Mouse (Mus musculus) stomach, embryonic 15.5 days (tissue): Measurements from ENCODE around the gene Hint1. TPM values are rescaled to one million over a fixed set of nuclear protein-coding genes. Genes with fewer than 3 reads are reported as not detected.

Experiments
- ATAC-seq: fragments of 200-750 bp; cut with Nextera tagmentation; 2 replicates; pipeline ENCODE4 v1.8.0; 2017; ENCODE audit warnings: low read depth, moderate number of reproducible peaks, moderate TSS enrichment; ENCODE audit not compliant: insufficient read depth, low FRiP score
- H3K27ac ChIP-seq: fragments of 300-500 bp; sonication (generic); 2 replicates; pipeline ENCODE4 v1.5.1; 2015; ENCODE audit warnings: mild to moderate bottlenecking, inconsistent platforms
- H3K27me3 ChIP-seq: fragments of 300-500 bp; sonication (generic); replicated peaks from 2 replicates; pipeline ENCODE4 v1.6.1; 2015; ENCODE audit warnings: inconsistent platforms
- H3K36me3 ChIP-seq: fragments of 300-500 bp; sonication (generic); 2 replicates; pipeline ENCODE4 v1.6.1; 2015; ENCODE audit warnings: inconsistent platforms
- H3K4me1 ChIP-seq: fragments of 300-500 bp; sonication (generic); 2 replicates; pipeline ENCODE4 v1.6.1; 2015; ENCODE audit warnings: inconsistent platforms
- H3K4me2 ChIP-seq: fragments of 300-500 bp; sonication (generic); 2 replicates; pipeline ENCODE4 v1.6.1; 2015; ENCODE audit warnings: mild to moderate bottlenecking, inconsistent platforms
- H3K4me3 ChIP-seq: fragments of 300-500 bp; sonication (generic); replicated peaks from 2 replicates; pipeline ENCODE4 v1.5.1; 2015; ENCODE audit warnings: inconsistent platforms
- H3K9ac ChIP-seq: fragments of 300-500 bp; sonication (generic); 2 replicates; pipeline ENCODE4 v1.6.1; 2015; ENCODE audit warnings: inconsistent platforms
- H3K9me3 ChIP-seq: fragments of 300-500 bp; sonication (generic); 2 replicates; pipeline ENCODE4 v1.6.1; 2016; ENCODE audit warnings: inconsistent platforms
- WGBS: fragments of 180-500 bp; shearing (Covaris S2); methylation state at CpG from one replicate; pipeline ENCODE4 v1.1.7; 2015; 5-methylcytosine and 5-hydroxymethylcytosine counted together
- polyA plus RNA-seq: library from polyadenylated mRNA; unstranded; fragments of >200 nt; fragmentation: Nextera tagmentation; extraction: Ambion mirVana; gene quantifications from 2 replicates; pipeline ENCODE4 v1.2.1, GENCODE M21; 2015

Hint1 gene
- 602 and 675 TPM in 2 replicates for polyA plus RNA-seq

- Histone ChIP-seq H3K4me1 (peaks cover 14% of the 10 kb centered on the region), H3K27me3 (no peaks in the 10 kb centered on the region), H3K36me3 (peaks cover 20% of the 10 kb centered on the region), H3K4me2 (peak within 1 kb of the TSS; percentile 52), H3K27ac (peak within 1 kb of the TSS; percentile 92), H3K9me3 (no peaks in the 10 kb centered on the region), H3K4me3 (peak within 1 kb of the TSS; percentile 85), H3K9ac (peak within 1 kb of the TSS; percentile 93)
- under 1% methylated on average over 98 of the region's 107 CpGs for WGBS
- peak; percentile 84 for ATAC-seq
Observed at GRCm38 (mm10) chr11:54866119-54867048, at the start of gene Hint1. Gene Hint1, plus strand, starts transcription at chr11:54866383.

- Histone ChIP-seq H3K27me3 (no peaks in the 10 kb centered on the region), H3K9me3 (no peaks in the 10 kb centered on the region), H3K27ac (no peak overlapping the region), H3K4me1 (no peaks in the 10 kb centered on the region), H3K4me3 (no peak overlapping the region), H3K4me2 (no peak overlapping the region), H3K9ac (no peak overlapping the region), H3K36me3 (no peaks in the 10 kb centered on the region)
- WGBS, result 52% methylated on average over 4 of the region's 4 CpGs
- no peak for ATAC-seq
Observed at GRCm38 (mm10) chr11:54817449-54817848, 48.7 kb upstream of the Hint1 start.

- Histone ChIP-seq H3K27ac (no peak overlapping the region), H3K4me3 (no peak overlapping the region), H3K9ac (no peak overlapping the region), H3K27me3 (no peaks in the 10 kb centered on the region), H3K4me2 (no peak overlapping the region), H3K36me3 (no peaks in the 10 kb centered on the region), H3K9me3 (no peaks in the 10 kb centered on the region), H3K4me1 (no peaks in the 10 kb centered on the region)
- WGBS, result 59% methylated on average over 7 of the region's 7 CpGs
- no peak for ATAC-seq
Observed at GRCm38 (mm10) chr11:54819489-54819888, 46.7 kb upstream of the Hint1 start.

GRCm38 (mm10) chr11:54823467-54823866 is 42.7 kb upstream of the Hint1 start:
- Histone ChIP-seq H3K4me3 (no peak overlapping the region), H3K4me1 (no peaks in the 10 kb centered on the region), H3K4me2 (no peak overlapping the region), H3K36me3 (no peaks in the 10 kb centered on the region), H3K9me3 (no peaks in the 10 kb centered on the region), H3K27me3 (no peaks in the 10 kb centered on the region), H3K9ac (no peak overlapping the region), H3K27ac (no peak overlapping the region)
- WGBS, result 65% methylated on average over 4 of the region's 4 CpGs
- ATAC-seq, result no peak

GRCm38 (mm10) chr11:54825774-54826173 is 40.4 kb upstream of the Hint1 start:
- Histone ChIP-seq H3K27me3 (no peaks in the 10 kb centered on the region), H3K9ac (no peak overlapping the region), H3K4me3 (no peak overlapping the region), H3K27ac (no peak overlapping the region), H3K9me3 (no peaks in the 10 kb centered on the region), H3K4me2 (no peak overlapping the region), H3K36me3 (no peaks in the 10 kb centered on the region), H3K4me1 (no peaks in the 10 kb centered on the region)
- no peak for ATAC-seq
- WGBS, result 74% methylated on average over 4 of the region's 4 CpGs

GRCm38 (mm10) chr11:54826819-54827218 is 39.4 kb upstream of the Hint1 start:
- H3K9me3 ChIP-seq, result no peaks in the 10 kb centered on the region
- no peak overlapping the region for H3K4me3 ChIP-seq
- H3K27me3 ChIP-seq, result no peaks in the 10 kb centered on the region
- 88% methylated on average over 8 of the region's 8 CpGs for WGBS
- no peak overlapping the region for H3K4me2 ChIP-seq
- H3K27ac ChIP-seq, result no peak overlapping the region
- no peaks in the 10 kb centered on the region for H3K4me1 ChIP-seq
- no peak overlapping the region for H3K9ac ChIP-seq
- no peak for ATAC-seq
- H3K36me3 ChIP-seq, result no peaks in the 10 kb centered on the region

GRCm38 (mm10) chr11:54833833-54834232 is 32.4 kb upstream of the Hint1 start:
- Histone ChIP-seq H3K36me3 (no peaks in the 10 kb centered on the region), H3K4me3 (no peak overlapping the region), H3K9ac (no peak overlapping the region), H3K9me3 (no peaks in the 10 kb centered on the region), H3K4me2 (no peak overlapping the region), H3K27ac (no peak overlapping the region), H3K27me3 (no peaks in the 10 kb centered on the region), H3K4me1 (no peaks in the 10 kb centered on the region)
- 90% methylated on average over 4 of the region's 4 CpGs for WGBS
- no peak for ATAC-seq

- Histone ChIP-seq H3K36me3 (no peaks in the 10 kb centered on the region), H3K4me2 (no peak overlapping the region), H3K4me3 (no peak overlapping the region), H3K4me1 (no peaks in the 10 kb centered on the region), H3K27ac (no peak overlapping the region), H3K27me3 (no peaks in the 10 kb centered on the region), H3K9me3 (no peaks in the 10 kb centered on the region), H3K9ac (no peak overlapping the region)
- 53% methylated on average over 2 of the region's 2 CpGs for WGBS
- no peak for ATAC-seq
Observed at GRCm38 (mm10) chr11:54834596-54834995, 31.6 kb upstream of the Hint1 start.

GRCm38 (mm10) chr11:54836106-54836505 is 30.1 kb upstream of the Hint1 start:
- no peaks in the 10 kb centered on the region for H3K9me3 ChIP-seq
- H3K4me1 ChIP-seq, result no peaks in the 10 kb centered on the region
- H3K27me3 ChIP-seq, result no peaks in the 10 kb centered on the region
- no peak overlapping the region for H3K27ac ChIP-seq
- ATAC-seq, result no peak
- WGBS, result 74% methylated on average over 9 of the region's 9 CpGs
- H3K4me2 ChIP-seq, result no peak overlapping the region
- H3K4me3 ChIP-seq, result no peak overlapping the region
- H3K9ac ChIP-seq, result no peak overlapping the region
- no peaks in the 10 kb centered on the region for H3K36me3 ChIP-seq

GRCm38 (mm10) chr11:54839696-54840095 is 26.5 kb upstream of the Hint1 start:
- Histone ChIP-seq H3K9ac (no peak overlapping the region), H3K4me1 (no peaks in the 10 kb centered on the region), H3K27ac (no peak overlapping the region), H3K9me3 (no peaks in the 10 kb centered on the region), H3K36me3 (no peaks in the 10 kb centered on the region), H3K27me3 (no peaks in the 10 kb centered on the region), H3K4me2 (no peak overlapping the region), H3K4me3 (no peak overlapping the region)
- 92% methylated on average over 4 of the region's 4 CpGs for WGBS
- no peak for ATAC-seq

- no peak overlapping the region for H3K9ac ChIP-seq
- no peaks in the 10 kb centered on the region for H3K36me3 ChIP-seq
- WGBS, result 81% methylated on average over 11 of the region's 11 CpGs
- no peak overlapping the region for H3K4me3 ChIP-seq
- no peaks in the 10 kb centered on the region; the same call in 1 of the 2 replicates for H3K4me1 ChIP-seq
- no peaks in the 10 kb centered on the region for H3K27me3 ChIP-seq
- H3K9me3 ChIP-seq, result no peaks in the 10 kb centered on the region
- H3K4me2 ChIP-seq, result no peak overlapping the region
- H3K27ac ChIP-seq, result no peak overlapping the region
- ATAC-seq, result no peak
Observed at GRCm38 (mm10) chr11:54840891-54841290, 25.3 kb upstream of the Hint1 start.

GRCm38 (mm10) chr11:54844424-54844823 is 21.8 kb upstream of the Hint1 start:
- Histone ChIP-seq H3K9me3 (no peaks in the 10 kb centered on the region), H3K27ac (no peak overlapping the region), H3K4me1 (peaks cover 5% of the 10 kb centered on the region; the same call in 1 of the 2 replicates), H3K9ac (no peak overlapping the region), H3K4me2 (no peak overlapping the region), H3K4me3 (no peak overlapping the region), H3K27me3 (no peaks in the 10 kb centered on the region), H3K36me3 (no peaks in the 10 kb centered on the region)
- 63% methylated on average over 9 of the region's 9 CpGs for WGBS
- no peak for ATAC-seq
